Mouse (Mus musculus): ENCODE measurements at regions not wholly inside any gene's neighbourhood (a gene's known extent, or its start where the extent isn't known, plus 50 kb on each side); places are given as distances from the start of the nearest gene placed in this dataset.

DNA sequence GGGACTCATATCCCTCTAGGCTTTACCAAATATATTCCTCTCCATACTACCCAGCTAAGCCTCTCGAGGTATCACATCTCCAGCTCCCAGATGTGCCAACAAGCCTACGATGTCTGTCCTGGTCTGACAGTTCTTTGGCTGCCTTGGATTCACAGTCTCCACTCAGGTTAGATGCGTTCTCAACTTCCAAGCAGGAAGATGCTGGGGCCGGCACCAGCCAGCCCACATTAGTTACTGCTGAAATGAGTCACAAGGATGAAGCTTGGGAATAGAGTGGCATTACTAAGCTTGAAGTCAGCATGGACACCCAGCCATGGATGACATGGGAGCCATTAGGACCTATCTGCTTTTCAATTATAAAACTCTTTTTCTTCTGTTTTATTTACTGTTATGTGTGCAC lies 267.6 kb upstream of the Klf3 start:
- DNase-seq (ENCODE audit: low read depth, low spot score), result no peak

GRCm38 (mm10) chr5:64536393-64537112 lies 266.6 kb upstream of the Klf3 start:
- peak; percentile 61 for DNase-seq (ENCODE audit: low read depth, low spot score)

GRCm38 (mm10) chr5:64537113-64537780 lies 265.9 kb upstream of the Klf3 start:
- no peak for DNase-seq (ENCODE audit: low read depth, low spot score)

DNA sequence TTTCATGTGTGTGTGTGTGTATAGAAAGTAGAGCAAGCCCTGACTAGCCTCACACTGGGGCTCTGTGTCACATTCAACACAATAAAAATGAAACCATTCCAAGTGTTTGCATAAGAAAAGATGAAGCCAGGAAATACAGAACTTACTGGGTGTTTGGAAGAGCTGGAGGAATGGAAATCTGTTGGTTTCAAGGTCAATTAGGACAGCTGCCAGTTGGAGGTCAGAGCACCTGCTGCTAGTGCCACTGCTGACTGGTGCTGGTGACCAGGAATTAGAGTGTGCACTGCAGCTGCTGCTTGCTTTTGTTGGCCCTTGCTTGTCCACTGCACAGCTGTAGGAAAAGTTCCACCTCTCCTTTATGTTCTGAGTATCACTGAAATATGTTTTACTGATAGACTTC lies 261.4 kb upstream of the Klf3 start:
- no peak for DNase-seq (ENCODE audit: low read depth, low spot score)

GRCm38 (mm10) chr5:64555931-64556330 lies 247.3 kb upstream of the Klf3 start:
- DNase-seq (ENCODE audit: low read depth, low spot score), result no peak

DNA sequence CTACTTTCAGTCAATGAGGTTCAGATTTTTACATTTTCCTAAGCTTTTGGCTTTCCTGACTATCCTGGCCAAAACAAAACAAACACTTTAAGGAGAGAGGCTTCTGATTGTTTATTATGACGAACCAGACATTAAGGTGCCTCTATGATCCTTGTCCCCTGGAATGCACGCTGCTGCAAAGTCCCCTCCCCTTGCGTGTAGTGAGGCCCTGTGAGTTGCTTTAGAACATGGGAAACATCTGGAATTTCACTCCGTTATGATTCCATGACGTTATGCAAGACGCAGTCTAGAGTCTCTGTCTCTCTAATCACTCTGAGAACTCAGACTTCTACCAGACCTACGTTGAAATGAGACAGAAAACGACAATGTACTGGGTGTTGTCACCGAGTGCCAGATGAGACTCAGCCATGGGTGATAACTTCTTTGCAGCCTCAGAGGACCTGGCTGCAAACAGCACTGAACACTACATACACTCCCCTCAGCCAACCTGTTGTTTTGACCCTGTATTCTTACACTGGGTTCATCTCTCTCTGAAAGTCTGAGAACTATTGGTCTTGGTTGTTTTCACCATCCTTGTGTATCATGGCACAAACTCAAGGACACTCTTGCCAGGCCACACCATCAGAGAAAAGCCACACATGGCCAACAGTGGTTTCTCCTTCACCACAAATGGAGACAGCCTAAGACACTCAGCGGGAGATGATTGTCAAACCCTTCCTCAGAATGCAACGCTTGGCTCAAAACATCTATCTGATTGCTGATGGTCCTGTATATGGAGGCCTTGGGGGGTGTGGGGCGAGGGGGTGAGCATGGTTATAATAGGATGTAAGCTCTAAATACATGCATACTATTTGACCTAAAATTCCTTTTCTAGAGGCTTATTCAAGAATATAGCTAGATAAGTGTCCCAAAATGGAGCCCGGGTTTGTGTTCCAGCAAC lies 236.5 kb upstream of the Klf3 start:
- no peak for DNase-seq (ENCODE audit: low read depth, low spot score)

DNA sequence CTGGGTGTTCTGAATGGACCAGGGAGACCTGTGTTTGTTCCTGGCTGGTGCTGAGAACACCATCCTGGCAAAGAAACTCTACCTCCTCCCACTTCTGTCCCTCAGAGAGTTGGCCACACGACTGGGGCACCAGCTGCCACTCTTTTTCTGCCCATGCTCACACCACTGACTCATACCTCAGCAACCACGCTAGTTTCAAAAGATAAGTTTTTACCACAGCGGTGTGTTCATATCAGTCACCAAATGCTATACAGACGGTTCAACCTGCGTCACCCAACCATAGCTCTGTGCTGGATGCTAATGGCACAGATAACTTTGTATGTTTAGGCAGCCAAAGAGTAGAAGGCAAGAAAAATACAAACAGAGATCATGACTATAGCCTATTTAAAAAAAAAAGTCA lies 235.4 kb upstream of the Klf3 start:
- DNase-seq (ENCODE audit: low read depth, low spot score), result no peak

- DNase-seq (ENCODE audit: low read depth, low spot score), result no peak
Measured at GRCm38 (mm10) chr5:64568294-64568693, 234.9 kb upstream of the Klf3 start.

DNA sequence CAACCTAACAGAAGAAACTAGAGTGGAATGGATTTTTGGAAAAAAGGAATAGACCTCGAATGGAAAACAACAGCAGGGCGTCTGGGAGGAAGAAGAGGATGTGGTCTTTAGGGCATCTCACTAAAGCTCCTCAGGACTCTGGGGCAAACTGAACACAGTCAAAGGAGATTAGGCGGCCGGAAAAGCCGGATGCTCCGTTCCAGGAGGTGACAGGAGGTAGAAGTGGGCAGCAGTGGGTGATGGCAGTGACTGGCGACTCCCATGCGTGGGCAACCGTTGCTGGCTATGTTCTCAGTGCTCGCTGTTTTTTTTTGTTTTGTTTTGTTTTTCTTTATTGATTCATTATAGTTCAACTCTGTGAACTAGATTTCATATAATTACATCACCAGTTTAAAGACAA lies 228.8 kb upstream of the Klf3 start:
- DNase-seq (ENCODE audit: low read depth, low spot score), result no peak

- no peak for DNase-seq (ENCODE audit: low read depth, low spot score)
Measured at GRCm38 (mm10) chr5:64575896-64576295, 227.3 kb upstream of the Klf3 start.

DNA sequence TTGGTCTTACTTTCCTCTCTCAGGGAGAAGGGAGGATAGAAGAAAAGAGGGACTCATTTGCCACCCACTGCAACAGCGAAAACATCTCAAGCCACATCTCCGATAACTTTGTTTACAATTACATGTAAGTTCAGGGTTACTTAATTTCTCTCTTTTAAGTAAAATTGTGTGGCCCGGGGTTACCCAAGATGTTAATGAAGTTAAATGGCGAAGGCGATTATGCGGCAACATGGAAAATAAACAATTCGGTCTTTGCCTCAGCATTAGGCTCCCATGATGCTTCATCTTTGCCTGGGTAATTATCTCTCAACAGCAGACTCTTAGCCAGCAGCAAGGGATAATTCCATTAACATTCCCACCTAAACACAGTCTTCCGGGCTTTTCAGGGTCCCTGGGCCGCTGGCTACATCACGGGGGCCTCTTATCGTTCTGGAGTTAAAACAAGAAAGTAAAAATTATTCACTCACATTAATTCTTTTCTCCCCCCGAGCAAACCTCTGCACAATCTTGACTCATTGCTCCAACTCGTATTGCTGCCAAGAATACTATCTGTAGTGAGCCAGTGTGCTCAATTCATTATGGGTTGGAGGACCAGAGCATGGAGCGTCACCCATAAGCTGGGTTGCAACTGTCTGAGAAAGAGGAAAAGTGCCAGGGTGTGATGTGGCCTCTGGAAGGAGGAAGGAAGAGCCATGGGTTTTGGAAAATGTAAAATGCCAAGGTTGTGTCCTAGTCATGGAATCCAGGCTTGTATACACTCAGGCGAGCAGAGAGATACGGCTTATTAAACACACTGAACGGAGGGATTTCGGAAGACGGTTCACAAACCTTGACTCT lies 226.5 kb upstream of the Klf3 start:
- DNase-seq (ENCODE audit: low read depth, low spot score), result no peak

DNA sequence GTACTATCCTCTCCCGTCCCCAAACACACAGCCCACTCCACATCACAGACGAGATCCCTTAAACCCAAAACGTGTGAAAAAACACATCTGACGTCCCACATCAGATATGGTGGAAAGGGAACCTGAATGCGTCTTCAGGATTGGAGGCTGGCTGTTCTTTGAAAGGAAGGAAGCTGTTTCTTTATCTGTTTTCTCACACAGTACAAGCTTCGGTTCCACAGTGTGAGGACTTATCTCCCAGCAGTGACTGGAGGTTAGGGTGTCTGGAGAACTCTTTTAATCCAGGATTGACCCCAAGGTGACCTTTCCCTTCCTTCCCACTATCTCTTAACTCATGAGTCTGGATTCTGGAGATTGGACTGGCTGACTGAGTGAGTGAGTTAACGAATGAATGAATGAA lies 225.8 kb upstream of the Klf3 start:
- no peak for DNase-seq (ENCODE audit: low read depth, low spot score)

DNA sequence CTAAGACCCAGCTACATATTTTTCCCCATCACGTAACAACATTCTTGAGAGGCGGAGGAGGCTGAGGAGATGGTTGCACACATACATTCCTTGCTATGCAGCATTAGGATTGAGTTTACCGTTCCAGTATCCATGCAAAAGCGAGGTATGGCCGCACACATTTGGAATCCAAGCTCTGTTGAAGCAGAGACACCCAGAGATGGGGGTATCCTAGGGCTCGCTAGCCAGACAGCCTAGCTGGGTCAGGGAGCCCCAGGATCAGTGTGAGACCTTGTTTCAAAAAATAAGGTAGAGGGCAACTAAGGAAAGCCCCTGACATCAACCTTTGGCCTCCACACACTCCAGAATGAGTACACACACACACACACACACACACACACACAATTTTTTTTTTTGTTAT lies 224.7 kb upstream of the Klf3 start:
- DNase-seq (ENCODE audit: low read depth, low spot score), result no peak

GRCm38 (mm10) chr5:64579086-64579485 lies 224.1 kb upstream of the Klf3 start:
- DNase-seq (ENCODE audit: low read depth, low spot score), result no peak

- peak; percentile 54 for DNase-seq (ENCODE audit: low read depth, low spot score)
Measured at GRCm38 (mm10) chr5:64579494-64580339, 223.5 kb upstream of the Klf3 start.

DNA sequence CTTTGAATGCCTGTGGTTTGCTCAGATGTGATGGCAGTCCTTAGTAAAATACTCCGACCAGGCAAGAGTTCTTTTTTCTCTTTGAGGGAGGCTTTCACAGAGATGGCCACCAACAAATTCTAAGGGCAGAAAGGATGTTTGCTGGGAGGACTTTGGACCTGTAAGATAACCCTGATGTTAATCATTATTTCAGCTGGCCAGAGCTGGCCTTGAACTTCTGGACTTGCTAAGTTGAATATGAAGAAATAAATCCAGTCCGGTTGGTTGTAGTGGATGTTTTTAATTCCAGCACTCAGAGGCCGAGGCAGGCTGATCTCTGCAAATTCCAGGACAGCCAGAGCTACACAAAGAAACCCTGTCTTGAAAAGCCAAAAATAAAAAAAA lies 222.9 kb upstream of the Klf3 start:
- DNase-seq (ENCODE audit: low read depth, low spot score), result no peak

- no peak for DNase-seq (ENCODE audit: low read depth, low spot score)
Measured at GRCm38 (mm10) chr5:64580786-64581445, 222.3 kb upstream of the Klf3 start.

DNA sequence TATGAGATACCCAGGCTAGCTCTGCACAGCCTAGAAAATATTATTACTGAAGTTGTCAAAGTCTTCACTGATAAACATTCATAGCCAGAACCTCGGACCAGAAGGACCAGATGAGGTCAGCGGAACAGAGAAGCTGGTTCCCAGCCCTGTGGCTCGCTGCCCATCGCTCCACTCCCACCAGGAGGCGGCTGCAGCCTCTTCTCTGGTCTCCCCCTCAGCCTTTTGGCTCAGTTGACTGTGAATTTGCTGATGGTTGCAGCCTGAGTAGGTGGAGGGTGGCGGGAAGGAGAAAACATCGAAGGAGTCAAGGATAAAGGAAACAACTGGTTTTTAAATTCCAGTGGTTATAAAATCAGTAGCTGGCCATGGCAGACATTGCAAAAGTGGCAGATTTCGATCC lies 221.7 kb upstream of the Klf3 start:
- no peak for DNase-seq (ENCODE audit: low read depth, low spot score)

GRCm38 (mm10) chr5:64582031-64582430 lies 221.2 kb upstream of the Klf3 start:
- no peak for DNase-seq (ENCODE audit: low read depth, low spot score)

- DNase-seq (ENCODE audit: low read depth, low spot score), result no peak
Measured at GRCm38 (mm10) chr5:64584308-64584707, 218.9 kb upstream of the Klf3 start.

Measured in mesoderm, embryonic 11.5 days (tissue).